Mouse (Mus musculus): ENCODE results near the gene Atp2b1. TPM values are rescaled to one million over a fixed set of nuclear protein-coding genes. Genes with fewer than 3 reads are reported as not detected.
A peak's percentile ranks its signal among the peaks of the same experiment; 100 is the strongest.

The Atp2b1 gene
- polyA plus RNA-seq, 1 experiment, result 113 TPM

DNA sequence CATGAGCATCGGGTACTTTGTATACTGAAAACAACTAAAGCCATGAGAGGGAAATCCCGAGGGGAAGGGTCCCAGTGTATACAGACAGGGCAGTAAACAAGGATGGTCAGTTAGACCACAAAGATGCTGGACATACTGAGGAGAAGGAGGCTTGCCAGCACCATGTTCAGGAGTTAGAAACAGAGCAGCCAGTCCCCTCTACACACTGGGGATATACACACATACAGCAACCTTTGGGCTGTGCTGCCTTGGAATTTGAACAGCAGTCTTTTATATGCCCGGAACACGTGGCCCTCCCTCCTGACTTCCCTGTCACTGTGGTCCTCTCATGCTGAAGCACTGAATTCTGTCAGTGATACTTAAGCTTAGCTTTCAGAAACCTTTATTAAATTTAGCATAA, 10.9 kb downstream of the Atp2b1 start:
- Histone ChIP-seq H3K27ac (ENCODE audit: insufficient read depth, low read length) (no peak overlapping the region), H3K4me1 (ENCODE audit: control insufficient read depth, insufficient read depth, low read length) (peaks cover 13% of the 10 kb centered on the region), H3K27me3 (ENCODE audit: control insufficient read depth, insufficient read depth, low read length) (no peaks in the 10 kb centered on the region), H3K4me3 (replicated peaks; ENCODE audit: insufficient read depth, low read depth, low read length) (no peak overlapping the region)
- no peak for TF ChIP-seq POLR2A (IDR thresholded peaks at IDR 0.05; ENCODE audit: borderline replicate concordance, insufficient read depth, low read length)
- TF ChIP-seq CTCF (IDR thresholded peaks at IDR 0.05; ENCODE audit: borderline replicate concordance, insufficient read depth, low read depth, low read length), result no peak
- WGBS, result 56% methylated on average over 4 of the region's 4 CpGs
- no peak for DNase-seq

DNA sequence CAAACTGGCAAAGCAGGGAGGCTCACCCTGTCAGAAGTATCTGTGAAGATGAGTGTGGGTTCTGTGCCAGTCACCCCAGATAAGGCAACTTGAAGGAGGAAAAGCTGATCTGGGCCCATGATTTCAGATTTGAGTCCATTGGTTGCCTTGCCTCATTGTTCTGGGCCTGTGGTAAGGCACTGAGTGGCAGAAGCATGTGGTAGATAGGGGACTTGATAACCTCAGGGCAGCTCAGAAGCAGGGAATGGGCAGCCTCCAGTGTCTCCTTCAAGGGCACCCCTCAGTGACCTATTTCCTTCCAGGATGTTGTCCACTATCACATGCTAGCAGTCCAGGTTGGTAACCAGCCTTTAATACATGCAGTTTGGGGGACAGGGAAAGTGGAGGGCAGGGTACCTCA, 12.8 kb downstream of the Atp2b1 start:
- peaks cover 13% of the 10 kb centered on the region for H3K4me1 ChIP-seq (ENCODE audit: control insufficient read depth, insufficient read depth, low read length)
- TF ChIP-seq POLR2A (IDR thresholded peaks at IDR 0.05; ENCODE audit: borderline replicate concordance, insufficient read depth, low read length) (no peak), CTCF (IDR thresholded peaks at IDR 0.05; ENCODE audit: borderline replicate concordance, insufficient read depth, low read depth, low read length) (no peak)
- peak overlapping the region; percentile 34; the same call in 1 of the 2 replicates for H3K27ac ChIP-seq (ENCODE audit: insufficient read depth, low read length)
- no peaks in the 10 kb centered on the region for H3K27me3 ChIP-seq (ENCODE audit: control insufficient read depth, insufficient read depth, low read length)
- no peak for DNase-seq
- no peak overlapping the region for H3K4me3 ChIP-seq (replicated peaks; ENCODE audit: insufficient read depth, low read depth, low read length)

DNA sequence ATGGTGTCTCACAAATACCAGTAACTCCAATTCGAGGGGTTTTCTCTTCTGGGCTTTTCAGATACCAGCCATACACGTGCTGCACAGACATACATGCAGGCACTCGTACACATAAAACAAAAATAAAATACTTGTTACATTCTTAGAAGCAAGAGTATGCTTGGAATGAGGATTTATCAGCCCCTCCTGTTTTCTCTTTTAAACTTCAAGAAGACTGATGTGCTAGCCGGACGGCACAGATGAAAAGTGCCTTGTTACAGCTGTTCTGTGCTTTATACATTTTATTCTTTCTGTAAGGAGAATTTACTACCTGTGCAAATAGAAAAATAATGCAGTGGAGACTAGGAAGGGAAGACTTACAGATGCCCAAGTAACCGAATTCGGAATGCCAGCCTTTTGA, 15.2 kb downstream of the Atp2b1 start:
- Histone ChIP-seq H3K4me3 (replicated peaks; ENCODE audit: insufficient read depth, low read depth, low read length) (no peak overlapping the region), H3K27me3 (ENCODE audit: control insufficient read depth, insufficient read depth, low read length) (no peaks in the 10 kb centered on the region), H3K4me1 (ENCODE audit: control insufficient read depth, insufficient read depth, low read length) (peaks cover 14% of the 10 kb centered on the region), H3K27ac (ENCODE audit: insufficient read depth, low read length) (no peak overlapping the region)
- DNase-seq, result no peak
- TF ChIP-seq POLR2A (IDR thresholded peaks at IDR 0.05; ENCODE audit: borderline replicate concordance, insufficient read depth, low read length) (no peak), CTCF (IDR thresholded peaks at IDR 0.05; ENCODE audit: borderline replicate concordance, insufficient read depth, low read depth, low read length) (no peak)
- 69% methylated on average over 7 of the region's 7 CpGs for WGBS

DNA sequence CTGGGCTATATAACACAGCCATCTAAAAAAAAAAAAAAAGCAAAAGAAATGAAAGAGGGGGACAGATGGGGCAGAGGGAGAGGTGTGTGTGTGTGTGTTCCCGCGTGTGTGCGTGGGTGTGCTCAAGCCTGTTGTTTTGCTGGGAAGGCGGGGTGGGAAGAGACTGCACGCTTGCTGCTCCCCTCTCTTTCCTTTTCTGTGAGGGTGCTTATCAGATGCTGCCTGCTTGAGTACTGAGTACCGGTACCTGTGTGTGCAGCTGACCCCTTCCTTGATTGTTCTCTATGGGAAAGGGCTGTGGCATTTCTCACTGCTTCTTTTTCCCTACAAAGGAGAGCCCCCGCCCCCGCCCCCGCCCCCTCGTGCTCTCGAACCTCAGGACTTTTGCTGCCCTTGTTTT, 15.9 kb downstream of the Atp2b1 start:
- Histone ChIP-seq H3K4me1 (ENCODE audit: control insufficient read depth, insufficient read depth, low read length) (peaks cover 19% of the 10 kb centered on the region), H3K27ac (ENCODE audit: insufficient read depth, low read length) (peak overlapping the region; percentile 17), H3K4me3 (replicated peaks; ENCODE audit: insufficient read depth, low read depth, low read length) (peak overlapping the region; percentile 46), H3K27me3 (ENCODE audit: control insufficient read depth, insufficient read depth, low read length) (no peaks in the 10 kb centered on the region)
- peak in 1 of 2 experiments; percentile 44 for DNase-seq
- 16% methylated on average over 11 of the region's 11 CpGs for WGBS
- TF ChIP-seq POLR2A (IDR thresholded peaks at IDR 0.05; ENCODE audit: borderline replicate concordance, insufficient read depth, low read length) (0 out of 2 replicates have a peak, but pooled peaks have one; percentile 13), CTCF (IDR thresholded peaks at IDR 0.05; ENCODE audit: borderline replicate concordance, insufficient read depth, low read depth, low read length) (no peak)

DNA sequence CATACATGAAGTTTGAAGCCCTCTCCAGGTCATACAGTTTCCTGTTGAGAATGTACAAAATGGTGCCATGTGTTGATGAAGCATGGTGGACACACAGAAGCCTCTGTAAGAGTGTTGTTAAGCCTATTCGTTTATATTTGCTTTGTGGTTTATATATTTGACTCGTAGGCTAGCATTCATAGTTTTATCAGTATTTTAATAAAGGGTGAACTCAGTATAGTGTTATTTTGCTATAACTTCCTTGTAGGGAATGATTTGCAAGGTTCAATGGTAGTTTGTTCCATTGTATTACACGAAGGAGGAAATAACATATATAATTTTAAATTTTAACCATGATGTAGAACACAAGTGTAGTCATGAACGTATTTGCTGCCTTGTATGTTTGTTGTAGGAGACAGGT, 25.9 kb downstream of the Atp2b1 start:
- H3K4me1 ChIP-seq (ENCODE audit: control insufficient read depth, insufficient read depth, low read length), result peaks cover 5% of the 10 kb centered on the region
- TF ChIP-seq CTCF (IDR thresholded peaks at IDR 0.05; ENCODE audit: borderline replicate concordance, insufficient read depth, low read depth, low read length), result no peak
- TF ChIP-seq POLR2A (IDR thresholded peaks at IDR 0.05; ENCODE audit: borderline replicate concordance, insufficient read depth, low read length), result no peak
- 92% methylated on average over 4 of the region's 4 CpGs for WGBS

DNA sequence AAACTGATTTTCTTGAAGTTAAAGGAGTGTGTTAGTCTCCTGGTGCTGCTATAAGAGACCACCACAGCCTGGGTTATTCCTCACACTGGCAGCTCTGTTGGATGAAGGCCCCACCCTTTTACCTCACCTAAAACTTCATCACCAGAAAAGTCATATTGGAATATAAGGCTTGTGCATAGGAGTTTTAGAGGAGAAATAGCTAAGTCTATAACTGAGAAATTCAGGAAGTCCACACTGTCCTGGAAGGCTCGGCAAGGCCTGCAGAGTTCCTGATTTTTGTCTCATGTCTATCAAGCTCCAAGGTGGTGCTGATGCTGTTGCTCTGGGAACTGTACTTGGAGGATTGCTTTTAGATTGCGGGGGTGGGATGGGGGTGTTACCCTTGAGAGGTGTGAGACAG, 26.6 kb downstream of the Atp2b1 start:
- DNase-seq, result no peak
- H3K27ac ChIP-seq (ENCODE audit: insufficient read depth, low read length), result no peak overlapping the region
- no peaks in the 10 kb centered on the region for H3K27me3 ChIP-seq (ENCODE audit: control insufficient read depth, insufficient read depth, low read length)
- H3K4me3 ChIP-seq (replicated peaks; ENCODE audit: insufficient read depth, low read depth, low read length), result no peak overlapping the region
- peaks cover 4% of the 10 kb centered on the region for H3K4me1 ChIP-seq (ENCODE audit: control insufficient read depth, insufficient read depth, low read length)
- TF ChIP-seq POLR2A (IDR thresholded peaks at IDR 0.05; ENCODE audit: borderline replicate concordance, insufficient read depth, low read length) (no peak), CTCF (IDR thresholded peaks at IDR 0.05; ENCODE audit: borderline replicate concordance, insufficient read depth, low read depth, low read length) (no peak)
- WGBS, result 92% methylated on average over 2 of the region's 2 CpGs

More for the DNA sequence above, 25.9 kb downstream of the Atp2b1 start:
- no peak overlapping the region for H3K27ac ChIP-seq (ENCODE audit: insufficient read depth, low read length)
- H3K27me3 ChIP-seq (ENCODE audit: control insufficient read depth, insufficient read depth, low read length), result no peaks in the 10 kb centered on the region
- no peak overlapping the region for H3K4me3 ChIP-seq (replicated peaks; ENCODE audit: insufficient read depth, low read depth, low read length)
- no peak for DNase-seq

DNA sequence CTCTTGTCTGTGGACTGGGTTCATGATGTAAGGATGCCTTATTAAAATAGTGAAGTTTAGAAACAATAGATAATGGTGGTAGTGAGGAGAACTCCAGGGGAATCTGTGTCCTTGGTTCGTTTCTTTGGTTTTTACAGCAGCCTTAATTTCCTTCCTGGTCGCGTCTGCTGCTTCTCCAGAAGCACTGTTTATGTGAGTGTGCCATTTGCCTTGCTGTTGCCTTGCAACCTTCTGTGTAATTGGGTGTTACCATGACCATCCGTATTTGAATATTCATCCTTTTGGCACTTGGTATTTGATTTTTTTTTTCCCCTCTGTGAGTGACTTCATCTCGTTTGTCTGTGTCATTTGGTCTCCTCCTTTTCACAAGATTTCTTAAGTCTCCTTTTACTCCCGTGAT, 27.8 kb downstream of the Atp2b1 start:
- H3K27ac ChIP-seq (ENCODE audit: insufficient read depth, low read length), result no peak overlapping the region
- TF ChIP-seq POLR2A (IDR thresholded peaks at IDR 0.05; ENCODE audit: borderline replicate concordance, insufficient read depth, low read length) (no peak), CTCF (IDR thresholded peaks at IDR 0.05; ENCODE audit: borderline replicate concordance, insufficient read depth, low read depth, low read length) (no peak)

DNA sequence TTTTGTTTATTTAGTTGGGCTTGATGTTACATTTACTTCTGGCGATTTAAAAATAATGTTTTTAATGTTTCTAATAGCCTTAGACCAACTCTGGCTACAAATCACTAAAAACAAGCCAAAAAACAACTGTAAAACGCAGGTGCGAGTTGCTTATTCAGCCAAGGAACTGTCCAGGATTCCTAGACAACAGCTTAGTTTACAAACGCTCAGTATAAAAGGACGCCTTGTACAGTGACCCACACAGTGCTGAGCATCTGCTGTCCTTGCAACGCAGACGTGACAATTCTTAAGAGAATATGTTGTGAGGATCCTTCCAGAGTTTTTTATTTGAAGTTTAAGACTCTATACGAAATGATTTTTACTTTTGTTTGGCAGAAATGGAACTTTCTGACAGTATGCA, 28.8 kb downstream of the Atp2b1 start:
- Histone ChIP-seq H3K4me1 (ENCODE audit: control insufficient read depth, insufficient read depth, low read length) (peaks cover 7% of the 10 kb centered on the region), H3K4me3 (replicated peaks; ENCODE audit: insufficient read depth, low read depth, low read length) (no peak overlapping the region), H3K27me3 (ENCODE audit: control insufficient read depth, insufficient read depth, low read length) (no peaks in the 10 kb centered on the region), H3K27ac (ENCODE audit: insufficient read depth, low read length) (no peak overlapping the region)
- TF ChIP-seq POLR2A (IDR thresholded peaks at IDR 0.05; ENCODE audit: borderline replicate concordance, insufficient read depth, low read length) (no peak), CTCF (IDR thresholded peaks at IDR 0.05; ENCODE audit: borderline replicate concordance, insufficient read depth, low read depth, low read length) (no peak)
- no peak for DNase-seq
- WGBS, result 24% methylated on average over 8 of the region's 8 CpGs

More for the DNA sequence above, 27.8 kb downstream of the Atp2b1 start:
- peaks cover under 1% of the 10 kb centered on the region for H3K4me1 ChIP-seq (ENCODE audit: control insufficient read depth, insufficient read depth, low read length)
- no peak overlapping the region for H3K4me3 ChIP-seq (replicated peaks; ENCODE audit: insufficient read depth, low read depth, low read length)
- WGBS, result 47% methylated on average over 6 of the region's 6 CpGs
- H3K27me3 ChIP-seq (ENCODE audit: control insufficient read depth, insufficient read depth, low read length), result no peaks in the 10 kb centered on the region
- DNase-seq, result no peak

All from cerebellum, adult 2 months (tissue).